Comparison of ENCODE assay signal across 8 mouse cellular contexts in the genomic region with DNA sequence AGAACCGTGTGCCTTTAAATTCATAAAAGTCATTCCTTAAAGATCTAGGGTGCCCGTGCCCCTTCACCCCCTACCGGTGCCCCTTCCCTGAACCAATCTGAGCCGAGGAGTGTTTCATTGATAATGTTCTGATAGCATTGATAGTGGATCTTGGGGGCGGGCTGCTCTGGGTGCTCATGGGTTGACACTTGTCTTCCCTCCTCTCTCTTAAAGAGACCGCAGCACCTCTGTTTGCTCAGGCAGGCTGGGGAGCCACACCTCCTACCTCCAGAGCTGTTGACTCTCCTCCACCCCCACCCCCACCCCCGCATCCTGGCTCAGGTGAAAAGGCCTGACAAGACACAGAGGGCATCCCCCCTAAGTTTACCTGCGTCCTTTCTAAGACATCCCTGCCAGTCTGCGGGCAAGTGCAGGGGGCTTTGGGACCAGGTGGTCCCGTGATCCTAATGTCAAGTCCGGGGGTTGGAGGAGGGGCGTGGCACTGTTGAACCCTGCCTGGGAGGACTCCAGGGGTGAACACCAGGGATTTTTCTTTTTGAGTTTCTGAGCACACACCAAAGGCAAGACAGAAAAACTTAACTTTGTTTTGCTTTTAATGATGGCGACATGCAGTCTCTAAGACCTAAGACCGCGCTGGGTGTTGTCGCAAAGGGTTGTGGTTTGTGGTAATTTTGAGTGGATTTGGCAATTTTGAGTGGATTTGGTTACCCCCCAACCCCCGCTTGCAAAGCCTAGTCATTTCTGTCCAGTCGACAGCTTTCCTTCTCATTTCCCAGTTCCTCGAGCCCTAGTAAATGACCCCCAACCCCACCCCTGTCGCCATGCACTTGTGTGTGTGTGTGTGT. TPM values are rescaled to one million over a fixed set of nuclear protein-coding genes. Genes with fewer than 3 reads are reported as not detected.
DNase-seq lines count a peak whose midpoint lies in the region; ATAC-seq lines count a peak whose summit lies in the region.

No protein-coding gene starts in this region.

- 0 out of 2 replicates have a peak overlapping the region, but pooled peaks have one; percentile 38 for H3K27ac ChIP-seq in heart, embryonic 13.5 days (replicated peaks)
- H3K27ac ChIP-seq in hindbrain, embryonic 14.5 days = no peak overlapping the region
- H3K27ac ChIP-seq in macrophage = peak overlapping the region; percentile 17

- peaks cover 82% of the 10 kb centered on the region for H3K79me2 ChIP-seq in macrophage (ENCODE audit: inconsistent target)

- no peaks in the 10 kb centered on the region for H3K9me3 ChIP-seq in heart, embryonic 13.5 days
- H3K9me3 ChIP-seq in hindbrain, embryonic 14.5 days (ENCODE audit: control insufficient read depth, low read length) = no peaks in the 10 kb centered on the region

- peak overlapping the region; percentile 86 for H3K4me2 ChIP-seq in heart, embryonic 13.5 days
- H3K4me2 ChIP-seq in hindbrain, embryonic 14.5 days (replicated peaks) = peak overlapping the region; percentile 100

- peak overlapping the region; percentile 100 for H3K9ac ChIP-seq in heart, embryonic 13.5 days
- H3K9ac ChIP-seq in hindbrain, embryonic 14.5 days = peak overlapping the region; percentile 100

- peaks cover 53% of the 10 kb centered on the region for H3K4me1 ChIP-seq in heart, embryonic 13.5 days
- peaks cover 33% of the 10 kb centered on the region for H3K4me1 ChIP-seq in hindbrain, embryonic 14.5 days (replicated peaks; ENCODE audit: control insufficient read depth, insufficient read depth, low read length)

- DNase-seq in heart, postnatal 4 days = no peak
- peak; percentile 12 for DNase-seq in Muller cell, postnatal 12 days (ENCODE audit: inconsistent ontology term)
- DNase-seq in hindbrain, embryonic 14.5 days (ENCODE audit: low spot score) = no peak
- DNase-seq in B cell, adult 2 months = no peak
- no peak for DNase-seq in adrenal gland, adult 8-10 months
- no peak for DNase-seq in ovary, postnatal 10 days (ENCODE audit: low spot score)

- no peaks in the 10 kb centered on the region for H3K27me3 ChIP-seq in heart, embryonic 13.5 days (replicated peaks)
- H3K27me3 ChIP-seq in hindbrain, embryonic 14.5 days (ENCODE audit: control insufficient read depth, insufficient read depth, low read length) = no peaks in the 10 kb centered on the region

- peak overlapping the region; percentile 96 for H3K4me3 ChIP-seq in heart, embryonic 13.5 days
- H3K4me3 ChIP-seq in hindbrain, embryonic 14.5 days (replicated peaks; ENCODE audit: low read length) = peak overlapping the region; percentile 91
- H3K4me3 ChIP-seq in macrophage (ENCODE audit: inconsistent target) = peak overlapping the region; percentile 82

- WGBS in heart, embryonic 13.5 days = 36% methylated on average over 20 of the region's 20 CpGs
- WGBS in hindbrain, embryonic 14.5 days = 40% methylated on average over 20 of the region's 20 CpGs
- WGBS in macrophage (ENCODE audit: missing documents) = 14% methylated on average over 17 of the region's 20 CpGs

- no peak for ATAC-seq in heart, embryonic 13.5 days (ENCODE audit: extremely low read depth, insufficient number of reproducible peaks, low FRiP score, low TSS enrichment)
- ATAC-seq in hindbrain, embryonic 14.5 days (ENCODE audit: low FRiP score) = no peak

- H3K36me3 ChIP-seq in heart, embryonic 13.5 days = peaks cover 51% of the 10 kb centered on the region
- peaks cover 32% of the 10 kb centered on the region for H3K36me3 ChIP-seq in hindbrain, embryonic 14.5 days (replicated peaks; ENCODE audit: control insufficient read depth, insufficient read depth)
- peaks cover 26% of the 10 kb centered on the region for H3K36me3 ChIP-seq in macrophage (ENCODE audit: inconsistent target)

RNA-seq across cellular contexts. Expression of gene Setd1b, which starts 3.0 kb away (rescaled TPM):
- polyA plus RNA-seq in heart, embryonic 13.5 days (2015; fragmentation: Nextera tagmentation; extraction: Ambion mirVana) = 6.1 and 6.2 TPM in 2 replicates
- total RNA-seq in heart, postnatal 4 days (2021) = 10 to 100 TPM; 22.2 to 23.0 TPM
- 12.6 and 12.7 TPM in 2 replicates for polyA plus RNA-seq in hindbrain, embryonic 14.5 days (2014; fragmentation: Nextera tagmentation; extraction: Ambion mirVana)
- total RNA-seq in macrophage (2018; cell fraction: chromatin; rRNA removed) = 100 to 1,000 TPM in 13 of 26 experiments, 10 to 100 TPM in 13; 18.3 to 239 (median 95.7) TPM
- total RNA-seq in macrophage (2018; cell fraction: cytosol; rRNA removed) = 10 to 100 TPM in 24 of 26 experiments, 1 to 10 TPM in 2; 8.6 to 39.5 (median 22.5) TPM
- total RNA-seq in macrophage (2018; cell fraction: nucleus; rRNA removed) = 100 to 1,000 TPM in 2 of 26 experiments, 10 to 100 TPM in 24; 19.1 to 231 (median 59.7) TPM
- 8.0 to 13.8 TPM (median 9.3 TPM) in 3 replicates for polyA plus RNA-seq in macrophage (2018)
- 10 to 100 TPM; 24.2 to 40.1 (median 32.6) TPM for total RNA-seq in adrenal gland, adult 8-10 months (2022)

RNA-seq across cellular contexts. Expression of gene Rhof, which starts 12.5 kb away (rescaled TPM):
- polyA plus RNA-seq in heart, embryonic 13.5 days (2015; fragmentation: Nextera tagmentation; extraction: Ambion mirVana) = 0.94 and 1.7 TPM in 2 replicates
- under 1 TPM; 0.36 to 0.71 TPM for total RNA-seq in heart, postnatal 4 days (2021)
- polyA plus RNA-seq in hindbrain, embryonic 14.5 days (2014; fragmentation: Nextera tagmentation; extraction: Ambion mirVana) = 13.0 and 17.5 TPM in 2 replicates
- 10 to 100 TPM in 11 of 26 experiments, 1 to 10 TPM in 11, under 1 TPM in 4; 0.31 to 73.6 (median 4.6) TPM for total RNA-seq in macrophage (2018; cell fraction: chromatin; rRNA removed)
- 10 to 100 TPM in 8 of 26 experiments, 1 to 10 TPM in 18; 1.3 to 29.5 (median 2.6) TPM for total RNA-seq in macrophage (2018; cell fraction: cytosol; rRNA removed)
- 10 to 100 TPM in 13 of 26 experiments, 1 to 10 TPM in 13; 1.2 to 19.8 (median 9.8) TPM for total RNA-seq in macrophage (2018; cell fraction: nucleus; rRNA removed)
- polyA plus RNA-seq in macrophage (2018) = 0.73 to 1.9 TPM (median 0.77 TPM) in 3 replicates
- 1 to 10 TPM; 1.3 to 4.4 (median 3.3) TPM for total RNA-seq in adrenal gland, adult 8-10 months (2022)

RNA-seq across cellular contexts. Expression of gene Psmd9, which starts 24.2 kb away (rescaled TPM):
- polyA plus RNA-seq in heart, embryonic 13.5 days (2015; fragmentation: Nextera tagmentation; extraction: Ambion mirVana) = 57.2 and 62.8 TPM in 2 replicates
- 10 to 100 TPM; 22.8 to 24.8 TPM for total RNA-seq in heart, postnatal 4 days (2021)
- 59.1 and 66.8 TPM in 2 replicates for polyA plus RNA-seq in hindbrain, embryonic 14.5 days (2014; fragmentation: Nextera tagmentation; extraction: Ambion mirVana)
- total RNA-seq in macrophage (2018; cell fraction: chromatin; rRNA removed) = 10 to 100 TPM in 24 of 26 experiments, 1 to 10 TPM in 2; 8.0 to 43.2 (median 25.0) TPM
- total RNA-seq in macrophage (2018; cell fraction: cytosol; rRNA removed) = 10 to 100 TPM; 14.3 to 23.1 (median 18.2) TPM
- 10 to 100 TPM in 23 of 26 experiments, 1 to 10 TPM in 3; 7.1 to 33.1 (median 18.5) TPM for total RNA-seq in macrophage (2018; cell fraction: nucleus; rRNA removed)
- polyA plus RNA-seq in macrophage (2018) = 13.6 to 18.6 TPM (median 16.4 TPM) in 3 replicates
- total RNA-seq in adrenal gland, adult 8-10 months (2022) = 10 to 100 TPM; 23.3 to 33.3 (median 28.0) TPM

RNA-seq across cellular contexts. Expression of gene Hpd, which starts 37.6 kb away (rescaled TPM):
- polyA plus RNA-seq in heart, embryonic 13.5 days (2015; fragmentation: Nextera tagmentation; extraction: Ambion mirVana) = 0.37 and 1.5 TPM in 2 replicates
- total RNA-seq in heart, postnatal 4 days (2021) = not detected
- not detected in 2 replicates for polyA plus RNA-seq in hindbrain, embryonic 14.5 days (2014; fragmentation: Nextera tagmentation; extraction: Ambion mirVana)
- total RNA-seq in macrophage (2018; cell fraction: chromatin; rRNA removed) = not detected
- total RNA-seq in macrophage (2018; cell fraction: cytosol; rRNA removed) = not detected
- total RNA-seq in macrophage (2018; cell fraction: nucleus; rRNA removed) = not detected
- not detected in 3 replicates for polyA plus RNA-seq in macrophage (2018)
- 1 to 10 TPM in 3 of 4 experiments, not detected in 1; 1.2 to 1.5 (median 1.3) TPM for total RNA-seq in adrenal gland, adult 8-10 months (2022)
